Mouse (Mus musculus) heart, embryonic 12.5 days (tissue): ENCODE measurements at regions not wholly inside any gene's neighbourhood (a gene's known extent, or its start where the extent isn't known, plus 50 kb on each side); places are given as distances from the start of the nearest gene placed in this dataset.
A peak's percentile ranks its signal among the peaks of the same experiment; 100 is the strongest.

Source experiments
- ATAC-seq: fragments of 200-750 bp; cut with Nextera tagmentation; 2 replicates; pipeline ENCODE4 v1.8.0; 2017; ENCODE audit warnings: moderate TSS enrichment, moderate library complexity; ENCODE audit not compliant: insufficient number of reproducible peaks, low FRiP score
- H3K27ac ChIP-seq: fragments of 300-500 bp; sonication (generic); 2 replicates; pipeline ENCODE4 v1.5.1; 2016; ENCODE audit warnings: mild to moderate bottlenecking, moderate library complexity; ENCODE audit not compliant: poor library complexity, severe bottlenecking
- H3K27me3 ChIP-seq: fragments of 300-500 bp; sonication (generic); replicated peaks from 2 replicates; pipeline ENCODE4 v1.6.1; 2016; ENCODE audit warnings: mild to moderate bottlenecking, moderate library complexity
- H3K36me3 ChIP-seq: fragments of 300-500 bp; sonication (generic); 2 replicates; pipeline ENCODE4 v1.6.1; 2016; ENCODE audit warnings: mild to moderate bottlenecking, moderate library complexity
- H3K4me1 ChIP-seq: fragments of 300-500 bp; sonication (generic); replicated peaks from 2 replicates; pipeline ENCODE4 v1.6.1; 2016; ENCODE audit warnings: mild to moderate bottlenecking
- H3K4me2 ChIP-seq: fragments of 300-500 bp; sonication (generic); 2 replicates; pipeline ENCODE4 v1.6.1; 2016; ENCODE audit warnings: mild to moderate bottlenecking, moderate library complexity
- H3K4me3 ChIP-seq: fragments of 300-500 bp; sonication (generic); 2 replicates; pipeline ENCODE4 v1.5.1; 2016; ENCODE audit warnings: mild to moderate bottlenecking
- H3K9ac ChIP-seq: fragments of 300-500 bp; sonication (generic); 2 replicates; pipeline ENCODE4 v1.6.1; 2016; ENCODE audit warnings: mild to moderate bottlenecking, moderate library complexity
- H3K9me3 ChIP-seq: fragments of 300-500 bp; sonication (generic); replicated peaks from 2 replicates; pipeline ENCODE4 v1.6.1; 2016; ENCODE audit warnings: mild to moderate bottlenecking, moderate library complexity
- WGBS: fragments of 180-500 bp; shearing (Covaris S2); methylation state at CpG from one replicate; pipeline ENCODE4 v1.1.7; 2016; 5-methylcytosine and 5-hydroxymethylcytosine counted together

GRCm38 (mm10) chr5:35162120-35162519, 56.6 kb upstream of the Lrpap1 start:
- no peak overlapping the region for H3K4me3 ChIP-seq
- H3K9ac ChIP-seq = no peak overlapping the region
- no peaks in the 10 kb centered on the region for H3K36me3 ChIP-seq
- H3K4me1 ChIP-seq = peaks cover 51% of the 10 kb centered on the region
- H3K27ac ChIP-seq = no peak overlapping the region
- H3K27me3 ChIP-seq = no peaks in the 10 kb centered on the region
- peaks cover under 1% of the 10 kb centered on the region; the same call in 1 of the 2 replicates for H3K9me3 ChIP-seq
- H3K4me2 ChIP-seq = no peak overlapping the region
- 93% methylated on average over 3 of the region's 3 CpGs for WGBS
- ATAC-seq = no peak

GRCm38 (mm10) chr5:35160929-35161815, 55.6 kb upstream of the Lrpap1 start:
- WGBS = 52% methylated on average over 5 of the region's 5 CpGs
- ATAC-seq = peak; percentile 84
- H3K4me3 ChIP-seq = no peak overlapping the region
- no peaks in the 10 kb centered on the region for H3K36me3 ChIP-seq
- no peak overlapping the region for H3K27ac ChIP-seq
- H3K9ac ChIP-seq = peak overlapping the region; percentile 37; the same call in 1 of the 2 replicates
- H3K27me3 ChIP-seq = no peaks in the 10 kb centered on the region
- H3K4me2 ChIP-seq = peak overlapping the region; percentile 33
- H3K4me1 ChIP-seq = peaks cover 51% of the 10 kb centered on the region
- H3K9me3 ChIP-seq = no peaks in the 10 kb centered on the region

- H3K4me2 ChIP-seq = peak overlapping the region; percentile 42
- no peaks in the 10 kb centered on the region for H3K9me3 ChIP-seq
- H3K36me3 ChIP-seq = no peaks in the 10 kb centered on the region
- 71% methylated on average over 4 of the region's 4 CpGs for WGBS
- no peak overlapping the region for H3K9ac ChIP-seq
- H3K4me1 ChIP-seq = peaks cover 42% of the 10 kb centered on the region
- H3K27ac ChIP-seq = no peak overlapping the region
- no peak for ATAC-seq
- no peaks in the 10 kb centered on the region; the same call in 1 of the 2 replicates for H3K27me3 ChIP-seq
- H3K4me3 ChIP-seq = 0 out of 2 replicates have a peak overlapping the region, but pooled peaks have one; percentile 15
These were observed 54.3 kb upstream of the Lrpap1 start for GRCm38 (mm10) chr5:35159854-35160253.

GRCm38 (mm10) chr5:35159178-35159661, 53.7 kb upstream of the Lrpap1 start:
- Histone ChIP-seq H3K4me3 (no peak overlapping the region), H3K27me3 (no peaks in the 10 kb centered on the region; the same call in 1 of the 2 replicates), H3K36me3 (no peaks in the 10 kb centered on the region), H3K9me3 (no peaks in the 10 kb centered on the region), H3K4me2 (peak overlapping the region; percentile 42), H3K9ac (no peak overlapping the region), H3K27ac (peak overlapping the region; percentile 42), H3K4me1 (peaks cover 42% of the 10 kb centered on the region)
- WGBS = 40% methylated on average over 9 of the region's 9 CpGs
- no peak for ATAC-seq

- WGBS = 29% methylated on average over 8 of the region's 8 CpGs
- Histone ChIP-seq H3K36me3 (no peaks in the 10 kb centered on the region), H3K4me2 (peak overlapping the region; percentile 42), H3K4me1 (peaks cover 42% of the 10 kb centered on the region), H3K27me3 (no peaks in the 10 kb centered on the region; the same call in 1 of the 2 replicates), H3K9ac (0 out of 2 replicates have a peak overlapping the region, but pooled peaks have one; percentile 16), H3K4me3 (no peak overlapping the region), H3K9me3 (no peaks in the 10 kb centered on the region), H3K27ac (peak overlapping the region; percentile 42)
- peak; percentile 30 for ATAC-seq
These were observed 52.9 kb upstream of the Lrpap1 start for GRCm38 (mm10) chr5:35158346-35159047.

GRCm38 (mm10) chr5:35156371-35156770, 50.8 kb upstream of the Lrpap1 start:
- H3K36me3 ChIP-seq = no peaks in the 10 kb centered on the region
- H3K4me3 ChIP-seq = no peak overlapping the region
- H3K27ac ChIP-seq = no peak overlapping the region
- no peak overlapping the region for H3K4me2 ChIP-seq
- ATAC-seq = no peak
- peaks cover 1% of the 10 kb centered on the region for H3K9me3 ChIP-seq
- 65% methylated on average over 7 of the region's 7 CpGs for WGBS
- H3K27me3 ChIP-seq = no peaks in the 10 kb centered on the region; the same call in 1 of the 2 replicates
- no peak overlapping the region for H3K9ac ChIP-seq
- H3K4me1 ChIP-seq = peaks cover 56% of the 10 kb centered on the region

- no peak for ATAC-seq
- Histone ChIP-seq H3K27me3 (no peaks in the 10 kb centered on the region; the same call in 1 of the 2 replicates), H3K9ac (no peak overlapping the region), H3K4me1 (peaks cover 50% of the 10 kb centered on the region), H3K9me3 (peaks cover 7% of the 10 kb centered on the region), H3K4me3 (no peak overlapping the region), H3K36me3 (no peaks in the 10 kb centered on the region), H3K27ac (no peak overlapping the region), H3K4me2 (no peak overlapping the region)
- WGBS = 84% methylated on average over 3 of the region's 3 CpGs
These were observed 50.2 kb upstream of the Lrpap1 start for GRCm38 (mm10) chr5:35155717-35156116.
